Mouse (Mus musculus) heart, adult 18-20 months (tissue): ENCODE results near the gene Tesk2. TPM values are rescaled to one million over a fixed set of nuclear protein-coding genes. Genes with fewer than 3 reads are reported as not detected.

ENCODE experiments used
- DNase-seq, 2 experiments: peaks; one replicate each; pipeline ENCODE4 v3.0.0; 2021 to 2022; ENCODE audit warnings: mixed read lengths in 1 of 2
- total RNA-seq, 2 experiments: library from RNA; stranded (reverse); gene quantifications; 2 replicates each; pipeline ENCODE4 v1.2.3; 2021

The Tesk2 gene
- total RNA-seq, 2 experiments from 2014 or later, result 1.9 to 2.0 TPM

GRCm38 (mm10) chr4:116719396-116719795 is 1.4 kb upstream of the Tesk2 start:
- peak; percentile 74 to 79 for DNase-seq

GRCm38 (mm10) chr4:116721098-116721628 is 415 bp downstream of the Tesk2 start:
- DNase-seq, result no peak

GRCm38 (mm10) chr4:116722230-116722629 is 1.5 kb downstream of the Tesk2 start:
- DNase-seq, result no peak

GRCm38 (mm10) chr4:116725444-116725843 is 4.7 kb downstream of the Tesk2 start:
- DNase-seq, result no peak

- no peak for DNase-seq
Observed at GRCm38 (mm10) chr4:116727401-116727800, 6.7 kb downstream of the Tesk2 start.

- DNase-seq, result no peak
Observed at GRCm38 (mm10) chr4:116729532-116729931, 8.8 kb downstream of the Tesk2 start.

GRCm38 (mm10) chr4:116731077-116731476 is 10.3 kb downstream of the Tesk2 start:
- no peak for DNase-seq

- DNase-seq, result no peak
Observed at GRCm38 (mm10) chr4:116732355-116732754, 11.6 kb downstream of the Tesk2 start.

- DNase-seq, result no peak
Observed at GRCm38 (mm10) chr4:116734996-116735395, 14.2 kb downstream of the Tesk2 start.

GRCm38 (mm10) chr4:116738972-116739751 is 18.4 kb downstream of the Tesk2 start:
- no peak for DNase-seq

- DNase-seq, result no peak
Observed at GRCm38 (mm10) chr4:116749750-116750149, 29.0 kb downstream of the Tesk2 start.

- DNase-seq, result no peak
Observed at GRCm38 (mm10) chr4:116761914-116762313, 41.2 kb downstream of the Tesk2 start.

GRCm38 (mm10) chr4:116764001-116764400 is 43.3 kb downstream of the Tesk2 start:
- DNase-seq, result no peak

- DNase-seq, result no peak
Observed at GRCm38 (mm10) chr4:116768510-116768909, 47.8 kb downstream of the Tesk2 start.

- DNase-seq, result no peak
Observed at GRCm38 (mm10) chr4:116769060-116769459, 48.3 kb downstream of the Tesk2 start.

- no peak for DNase-seq
Observed at GRCm38 (mm10) chr4:116776391-116776790, 55.6 kb downstream of the Tesk2 start.

- no peak for DNase-seq
Observed at GRCm38 (mm10) chr4:116777079-116777478, 56.3 kb downstream of the Tesk2 start.

- no peak for DNase-seq
Observed at GRCm38 (mm10) chr4:116780541-116780940, 59.8 kb downstream of the Tesk2 start.

GRCm38 (mm10) chr4:116781366-116781765 is 60.6 kb downstream of the Tesk2 start:
- DNase-seq, result no peak

GRCm38 (mm10) chr4:116782171-116782570 is 61.4 kb downstream of the Tesk2 start:
- DNase-seq, result no peak

- DNase-seq, result no peak
Observed at GRCm38 (mm10) chr4:116786587-116786986, 65.8 kb downstream of the Tesk2 start.

- DNase-seq, result peak; percentile 35 to 40
Observed at GRCm38 (mm10) chr4:116787985-116788760, 67.4 kb downstream of the Tesk2 start.

- DNase-seq, result peak; percentile 78 to 91
Observed at GRCm38 (mm10) chr4:116788956-116789355, 68.2 kb downstream of the Tesk2 start.
